Mouse (Mus musculus): Measurements from ENCODE around the gene Avpr1a. TPM values are rescaled to one million over a fixed set of nuclear protein-coding genes. Genes with fewer than 3 reads are reported as not detected.

The Avpr1a gene
- polyA plus RNA-seq, 1 experiment from 2014 or later = 1.1 TPM

GRCm38 (mm10) chr10:122498551-122498950 is 50.3 kb downstream of the Avpr1a start:
- H3K9ac ChIP-seq (ENCODE audit: low read depth, low read length) = no peak overlapping the region
- ATAC-seq = no peak
- H3K9me3 ChIP-seq (ENCODE audit: control insufficient read depth) = no peaks in the 10 kb centered on the region
- no peaks in the 10 kb centered on the region for H3K36me3 ChIP-seq (ENCODE audit: control insufficient read depth, insufficient read depth)
- H3K4me3 ChIP-seq (ENCODE audit: low read depth, low read length) = no peak overlapping the region
- TF ChIP-seq CTCF (IDR thresholded peaks at IDR 0.05; ENCODE audit: low read depth) = no peak
- no peaks in the 10 kb centered on the region for H3K4me1 ChIP-seq (replicated peaks; ENCODE audit: control insufficient read depth, insufficient read depth, low read length)
- H3K4me2 ChIP-seq (replicated peaks; ENCODE audit: low read depth) = no peak overlapping the region
- no peak overlapping the region for H3K27ac ChIP-seq (ENCODE audit: low read depth, low read length)
- no peaks in the 10 kb centered on the region for H3K27me3 ChIP-seq (replicated peaks; ENCODE audit: control insufficient read depth, insufficient read depth, low read length)
- WGBS = 41% methylated on average over 2 of the region's 2 CpGs

- Histone ChIP-seq H3K9me3 (ENCODE audit: control insufficient read depth) (no peaks in the 10 kb centered on the region), H3K36me3 (ENCODE audit: control insufficient read depth, insufficient read depth) (no peaks in the 10 kb centered on the region), H3K27ac (ENCODE audit: low read depth, low read length) (no peak overlapping the region), H3K4me2 (replicated peaks; ENCODE audit: low read depth) (no peak overlapping the region), H3K4me1 (replicated peaks; ENCODE audit: control insufficient read depth, insufficient read depth, low read length) (no peaks in the 10 kb centered on the region), H3K9ac (ENCODE audit: low read depth, low read length) (no peak overlapping the region), H3K27me3 (replicated peaks; ENCODE audit: control insufficient read depth, insufficient read depth, low read length) (no peaks in the 10 kb centered on the region), H3K4me3 (ENCODE audit: low read depth, low read length) (no peak overlapping the region)
- 84% methylated on average over 6 of the region's 6 CpGs for WGBS
- no peak for TF ChIP-seq CTCF (IDR thresholded peaks at IDR 0.05; ENCODE audit: low read depth)
- no peak for ATAC-seq
These were observed 51.0 kb downstream of the Avpr1a start for GRCm38 (mm10) chr10:122499306-122499705.

Other genes starting within 250 kb of the Avpr1a start
- 17.9 and 20.7 TPM in 2 replicates for gene Ppm1h, start 230.3 kb downstream of the Avpr1a start, polyA plus RNA-seq (2015; fragmentation: Nextera tagmentation; extraction: Ambion mirVana)